Mouse (Mus musculus): ENCODE results near the gene AW011738. TPM values are rescaled to one million over a fixed set of nuclear protein-coding genes. Genes with fewer than 3 reads are reported as not detected.

Gene AW011738
- 1.3 and 2.0 TPM in 2 replicates for polyA plus RNA-seq (2016; fragmentation: Nextera tagmentation; extraction: Ambion mirVana)

DNA sequence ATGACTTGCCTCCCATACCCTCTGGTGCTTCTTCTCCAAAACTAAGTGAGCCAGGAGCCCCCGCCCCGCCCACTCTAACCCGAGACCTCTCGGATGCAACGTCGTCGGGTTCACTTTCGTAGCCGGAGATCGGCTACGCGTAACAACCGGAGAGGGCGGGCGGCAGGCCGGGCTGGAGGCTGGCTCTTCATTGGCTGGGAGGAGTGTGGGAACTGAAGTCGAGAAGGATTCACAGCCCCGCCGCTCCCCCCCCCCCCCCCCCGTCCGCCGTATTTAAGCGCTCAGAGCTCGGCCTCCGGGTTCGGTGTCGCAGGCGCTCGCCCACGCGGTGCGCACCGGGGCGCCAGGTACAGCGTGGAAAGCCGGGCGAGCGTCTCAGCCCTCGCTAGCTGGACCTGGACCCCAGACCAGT, at the start of gene AW011738:
Gene AW011738, plus strand, starts transcription at position 304 of the 412 bp plus-strand sequence.
- peak; percentile 93 for DNase-seq (ENCODE audit: low spot score)

DNA sequence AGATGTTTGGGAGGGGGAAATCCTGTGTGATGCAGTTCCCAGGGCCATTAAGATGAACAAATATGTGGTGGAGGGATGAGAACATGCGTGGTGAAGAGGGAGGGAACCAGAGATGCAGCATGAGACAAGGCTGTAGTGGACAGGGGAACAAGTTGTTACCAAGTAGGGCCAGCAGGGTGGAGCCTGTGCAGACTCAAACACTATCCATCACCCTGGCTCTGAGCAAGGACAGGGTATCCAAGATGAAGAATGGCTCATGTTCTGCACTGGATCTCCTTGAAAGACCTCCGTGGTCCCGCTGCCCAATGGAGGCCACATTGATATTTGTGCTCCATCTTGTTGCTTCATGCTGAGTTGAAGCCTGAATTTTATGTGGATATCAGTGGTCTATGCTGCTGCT, 48.3 kb upstream of the AW011738 start:
- Histone ChIP-seq H3K4me1 (no peaks in the 10 kb centered on the region), H3K4me3 (no peak overlapping the region), H3K27me3 (ENCODE audit: insufficient read depth, poor library complexity, severe bottlenecking) (no peaks in the 10 kb centered on the region), H3K9me3 (peaks cover 16% of the 10 kb centered on the region), H3K27ac (no peak overlapping the region), H3K36me3 (no peaks in the 10 kb centered on the region)
- WGBS, result 94% methylated on average over 3 of the region's 3 CpGs
- DNase-seq (ENCODE audit: low spot score), result peak; percentile 68

More for the DNA sequence above, at the start of gene AW011738:
- Histone ChIP-seq H3K27ac (peak within 1 kb of the TSS; percentile 89), H3K27me3 (ENCODE audit: insufficient read depth, poor library complexity, severe bottlenecking) (peaks cover 20% of the 10 kb centered on the region), H3K4me3 (peak within 1 kb of the TSS; percentile 76), H3K9me3 (no peaks in the 10 kb centered on the region), H3K36me3 (no peaks in the 10 kb centered on the region), H3K4me1 (peaks cover 22% of the 10 kb centered on the region)
- WGBS, result under 1% methylated on average over 33 of the region's 39 CpGs

DNA sequence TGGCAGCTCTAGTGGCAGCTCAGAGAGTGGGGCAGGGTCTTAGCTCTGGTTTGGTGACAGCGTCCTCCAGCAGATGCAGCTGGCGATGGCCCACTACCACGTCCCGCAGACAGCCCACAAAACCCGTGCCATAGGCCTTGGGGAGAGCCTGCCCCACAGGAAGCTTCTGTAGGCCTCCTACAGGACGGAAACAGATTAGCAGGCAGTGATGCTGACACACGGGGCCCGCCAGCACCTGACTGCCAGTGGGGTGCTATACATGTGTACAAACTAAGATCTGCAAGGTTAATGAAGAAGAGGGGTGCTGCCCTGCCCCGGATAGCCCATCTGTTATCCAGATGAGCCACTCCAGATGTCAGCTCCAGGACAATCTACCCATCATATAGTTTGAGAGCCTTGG, 36.6 kb upstream of the AW011738 start:
- DNase-seq (ENCODE audit: low spot score), result no peak
- WGBS, result 92% methylated on average over 9 of the region's 9 CpGs
- no peaks in the 10 kb centered on the region for H3K4me1 ChIP-seq
- no peaks in the 10 kb centered on the region for H3K27me3 ChIP-seq (ENCODE audit: insufficient read depth, poor library complexity, severe bottlenecking)
- H3K27ac ChIP-seq, result no peak overlapping the region
- H3K9me3 ChIP-seq, result peaks cover 11% of the 10 kb centered on the region
- no peak overlapping the region for H3K4me3 ChIP-seq
- peaks cover 97% of the 10 kb centered on the region for H3K36me3 ChIP-seq

DNA sequence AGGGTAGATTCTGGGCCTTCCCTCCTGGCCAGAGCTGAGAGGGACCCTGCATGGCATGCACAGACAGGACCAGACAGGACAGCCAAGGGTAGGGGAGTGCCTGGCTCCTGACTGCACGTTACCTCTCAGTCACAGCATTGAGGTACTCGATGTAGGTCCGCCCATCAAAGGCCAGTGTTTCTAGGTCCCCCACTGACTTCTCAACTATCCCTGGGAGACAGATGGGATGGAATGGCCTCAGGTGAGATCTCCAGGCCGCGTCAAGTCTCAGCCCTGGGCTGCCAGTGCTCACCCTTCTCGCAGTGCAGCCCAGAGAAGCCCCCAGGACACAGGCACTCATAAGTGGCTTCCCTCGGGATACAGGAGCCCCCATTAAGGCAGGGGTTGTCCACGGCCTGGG, 34.5 kb upstream of the AW011738 start:
- Histone ChIP-seq H3K9me3 (no peaks in the 10 kb centered on the region), H3K27me3 (ENCODE audit: insufficient read depth, poor library complexity, severe bottlenecking) (no peaks in the 10 kb centered on the region), H3K4me3 (no peak overlapping the region), H3K4me1 (no peaks in the 10 kb centered on the region), H3K27ac (no peak overlapping the region), H3K36me3 (peaks cover 100% of the 10 kb centered on the region)
- WGBS, result 90% methylated on average over 8 of the region's 8 CpGs
- no peak for DNase-seq (ENCODE audit: low spot score)

DNA sequence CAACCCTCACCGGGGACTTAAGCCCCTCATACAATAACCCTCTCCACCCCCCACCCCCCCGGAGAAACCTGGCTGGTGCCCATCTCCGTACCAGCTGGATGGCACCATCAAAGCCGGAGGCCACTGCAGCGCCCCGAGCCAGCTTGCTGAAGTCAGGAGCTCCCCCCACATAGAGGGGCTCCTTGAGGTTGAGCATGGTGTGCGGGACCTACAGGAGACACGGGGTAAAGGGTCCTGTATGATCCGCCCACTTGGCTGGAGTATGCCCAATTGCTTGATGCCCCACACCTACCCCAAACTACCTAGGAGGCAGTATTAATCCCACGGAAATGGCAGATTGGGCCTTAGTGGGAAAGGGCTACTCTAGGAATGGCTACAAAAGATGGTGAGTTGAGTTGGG, 34.0 kb upstream of the AW011738 start:
- no peaks in the 10 kb centered on the region for H3K9me3 ChIP-seq
- H3K4me3 ChIP-seq, result no peak overlapping the region
- H3K27me3 ChIP-seq (ENCODE audit: insufficient read depth, poor library complexity, severe bottlenecking), result no peaks in the 10 kb centered on the region
- 95% methylated on average over 10 of the region's 10 CpGs for WGBS
- DNase-seq (ENCODE audit: low spot score), result no peak
- H3K36me3 ChIP-seq, result peaks cover 100% of the 10 kb centered on the region
- H3K4me1 ChIP-seq, result no peaks in the 10 kb centered on the region
- no peak overlapping the region for H3K27ac ChIP-seq

DNA sequence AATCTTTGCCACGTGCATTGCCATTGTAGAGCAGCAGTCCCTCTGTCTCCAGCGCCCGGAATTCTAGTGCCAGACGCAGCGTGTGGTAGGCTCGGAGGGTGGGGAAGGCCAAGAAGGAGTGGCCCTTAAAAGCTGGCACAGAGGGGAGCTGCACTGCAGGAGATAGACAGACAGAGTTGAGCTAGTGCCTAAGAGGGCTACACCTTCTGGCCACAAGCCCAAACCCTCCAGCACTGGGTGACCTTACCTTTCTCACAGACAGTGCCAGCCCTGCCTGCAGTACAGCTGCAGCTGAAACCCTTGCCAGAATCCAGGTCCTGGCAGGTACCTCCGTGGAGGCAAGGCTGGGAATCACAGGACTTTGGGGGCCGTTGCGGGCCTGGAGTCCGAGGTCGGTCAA, 31.3 kb upstream of the AW011738 start:
- no peaks in the 10 kb centered on the region for H3K4me1 ChIP-seq
- no peak for DNase-seq (ENCODE audit: low spot score)
- H3K4me3 ChIP-seq, result no peak overlapping the region
- WGBS, result 97% methylated on average over 11 of the region's 11 CpGs
- peaks cover 99% of the 10 kb centered on the region for H3K36me3 ChIP-seq
- H3K27ac ChIP-seq, result no peak overlapping the region
- H3K9me3 ChIP-seq, result no peaks in the 10 kb centered on the region
- H3K27me3 ChIP-seq (ENCODE audit: insufficient read depth, poor library complexity, severe bottlenecking), result no peaks in the 10 kb centered on the region

DNA sequence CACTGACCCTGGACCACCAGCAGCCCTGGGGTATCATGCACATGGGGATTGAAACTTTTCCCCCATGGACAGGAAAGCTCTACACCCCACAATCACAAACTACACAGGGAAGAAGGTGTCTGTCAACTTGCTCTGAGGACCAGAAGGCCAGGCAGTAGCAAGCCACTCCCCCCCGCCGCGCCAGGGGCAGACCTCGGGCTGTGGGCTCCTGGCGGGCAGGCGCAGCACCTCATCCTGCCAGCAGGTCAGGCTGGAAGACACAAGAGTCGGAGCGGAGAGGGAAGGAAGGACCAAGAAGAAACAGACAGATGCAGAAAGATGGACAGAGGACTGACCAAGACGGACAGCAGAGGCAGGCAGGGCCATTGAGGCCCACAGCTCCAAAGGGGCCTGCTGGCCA, 25.5 kb upstream of the AW011738 start:
- H3K4me3 ChIP-seq, result no peak overlapping the region
- H3K27me3 ChIP-seq (ENCODE audit: insufficient read depth, poor library complexity, severe bottlenecking), result no peaks in the 10 kb centered on the region
- 87% methylated on average over 9 of the region's 9 CpGs for WGBS
- DNase-seq (ENCODE audit: low spot score), result no peak
- no peaks in the 10 kb centered on the region for H3K9me3 ChIP-seq
- H3K27ac ChIP-seq, result no peak overlapping the region
- no peaks in the 10 kb centered on the region for H3K4me1 ChIP-seq
- peaks cover 88% of the 10 kb centered on the region for H3K36me3 ChIP-seq

DNA sequence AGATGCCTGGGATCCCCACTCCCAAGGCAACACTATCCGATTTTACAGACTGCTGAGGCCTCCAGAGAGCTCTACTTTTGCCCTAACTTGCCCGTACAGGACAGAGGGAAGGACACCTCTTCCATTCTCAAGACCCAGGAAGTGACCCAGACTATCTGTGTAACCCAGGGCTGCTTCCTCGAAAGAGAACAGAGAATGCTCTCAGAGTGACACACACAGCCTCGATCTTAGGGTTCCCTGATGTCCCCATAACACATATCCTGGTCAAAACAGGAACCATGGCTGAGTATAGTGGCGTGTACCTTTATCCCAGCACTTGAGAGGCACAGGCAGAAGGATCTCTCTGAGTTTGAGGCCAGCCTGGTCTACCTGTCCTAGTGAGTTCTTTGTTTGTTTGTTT, 19.4 kb upstream of the AW011738 start:
- Histone ChIP-seq H3K4me3 (no peak overlapping the region), H3K36me3 (peaks cover 51% of the 10 kb centered on the region), H3K27ac (no peak overlapping the region), H3K27me3 (ENCODE audit: insufficient read depth, poor library complexity, severe bottlenecking) (no peaks in the 10 kb centered on the region), H3K4me1 (peaks cover 42% of the 10 kb centered on the region), H3K9me3 (no peaks in the 10 kb centered on the region)
- DNase-seq (ENCODE audit: low spot score), result no peak
- WGBS, result 74% methylated on average over 5 of the region's 5 CpGs

DNA sequence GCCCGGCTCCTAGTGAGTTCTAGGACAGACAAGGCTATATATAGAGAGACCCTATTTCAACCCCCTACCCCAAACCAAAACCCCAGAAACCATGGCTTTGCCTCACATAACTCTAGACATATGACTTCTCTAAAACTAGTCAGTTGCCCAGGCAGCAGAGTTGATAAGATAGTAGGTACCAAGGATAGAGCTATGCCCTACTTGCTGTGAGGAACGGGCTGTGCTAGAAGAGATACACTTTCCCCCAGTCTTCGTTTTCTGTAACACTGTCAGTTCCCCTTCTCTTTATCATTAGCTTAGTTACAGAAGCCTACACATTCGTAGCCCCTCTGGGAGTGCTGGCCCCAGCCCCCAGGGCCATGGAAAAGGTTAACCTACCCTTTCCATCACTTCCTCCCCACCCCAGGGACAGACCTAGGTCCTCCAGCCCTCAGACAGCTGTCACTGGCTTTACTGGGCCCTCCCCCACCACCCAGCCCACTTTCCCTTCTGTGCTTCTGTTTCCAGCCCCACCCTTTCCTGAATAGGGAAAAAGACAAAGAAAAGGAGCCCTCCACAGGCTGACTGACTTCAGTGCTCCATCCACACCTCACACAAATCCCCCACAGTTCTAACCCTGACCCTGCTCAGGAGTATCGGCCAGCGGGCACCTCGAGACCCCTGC, 18.7 kb upstream of the AW011738 start:
- DNase-seq (ENCODE audit: low spot score), result no peak
- H3K27ac ChIP-seq, result 0 out of 2 replicates have a peak overlapping the region, but pooled peaks have one; percentile 45
- no peaks in the 10 kb centered on the region for H3K27me3 ChIP-seq (ENCODE audit: insufficient read depth, poor library complexity, severe bottlenecking)
- H3K9me3 ChIP-seq, result no peaks in the 10 kb centered on the region
- WGBS, result 65% methylated on average over 7 of the region's 7 CpGs
- H3K4me1 ChIP-seq, result peaks cover 49% of the 10 kb centered on the region
- H3K4me3 ChIP-seq, result 0 out of 2 replicates have a peak overlapping the region, but pooled peaks have one; percentile 57
- peaks cover 44% of the 10 kb centered on the region for H3K36me3 ChIP-seq

DNA sequence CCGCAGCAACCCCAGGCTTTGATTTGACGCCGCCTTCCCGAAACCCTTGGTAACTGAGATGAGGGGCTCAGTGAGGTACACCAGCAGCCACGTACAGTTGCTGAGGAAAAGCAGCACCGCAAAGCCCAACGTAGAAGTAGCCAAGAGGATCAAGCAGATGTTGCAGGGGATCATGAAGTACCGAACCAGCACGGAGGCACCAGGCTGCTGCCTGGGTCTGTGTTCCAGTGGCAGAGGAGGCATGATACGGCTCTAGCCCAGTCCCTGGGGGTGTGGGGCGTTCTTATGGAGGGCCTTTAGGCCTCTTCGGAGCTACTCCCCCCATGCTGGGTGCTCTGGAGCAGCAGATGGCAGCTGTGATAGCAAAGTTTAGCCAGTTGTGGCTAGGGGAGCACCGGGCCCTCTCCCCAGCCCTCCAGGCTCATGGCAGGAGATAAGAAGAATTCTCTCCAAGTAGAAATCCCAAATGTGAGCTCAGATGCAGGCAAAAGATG, 17.6 kb upstream of the AW011738 start:
- no peaks in the 10 kb centered on the region for H3K27me3 ChIP-seq (ENCODE audit: insufficient read depth, poor library complexity, severe bottlenecking)
- peak overlapping the region; percentile 80 for H3K27ac ChIP-seq
- 62% methylated on average over 13 of the region's 13 CpGs for WGBS
- H3K9me3 ChIP-seq, result no peaks in the 10 kb centered on the region
- H3K4me3 ChIP-seq, result peak overlapping the region; percentile 57
- peaks cover 47% of the 10 kb centered on the region for H3K36me3 ChIP-seq
- peaks cover 60% of the 10 kb centered on the region for H3K4me1 ChIP-seq
- no peak for DNase-seq (ENCODE audit: low spot score)

DNA sequence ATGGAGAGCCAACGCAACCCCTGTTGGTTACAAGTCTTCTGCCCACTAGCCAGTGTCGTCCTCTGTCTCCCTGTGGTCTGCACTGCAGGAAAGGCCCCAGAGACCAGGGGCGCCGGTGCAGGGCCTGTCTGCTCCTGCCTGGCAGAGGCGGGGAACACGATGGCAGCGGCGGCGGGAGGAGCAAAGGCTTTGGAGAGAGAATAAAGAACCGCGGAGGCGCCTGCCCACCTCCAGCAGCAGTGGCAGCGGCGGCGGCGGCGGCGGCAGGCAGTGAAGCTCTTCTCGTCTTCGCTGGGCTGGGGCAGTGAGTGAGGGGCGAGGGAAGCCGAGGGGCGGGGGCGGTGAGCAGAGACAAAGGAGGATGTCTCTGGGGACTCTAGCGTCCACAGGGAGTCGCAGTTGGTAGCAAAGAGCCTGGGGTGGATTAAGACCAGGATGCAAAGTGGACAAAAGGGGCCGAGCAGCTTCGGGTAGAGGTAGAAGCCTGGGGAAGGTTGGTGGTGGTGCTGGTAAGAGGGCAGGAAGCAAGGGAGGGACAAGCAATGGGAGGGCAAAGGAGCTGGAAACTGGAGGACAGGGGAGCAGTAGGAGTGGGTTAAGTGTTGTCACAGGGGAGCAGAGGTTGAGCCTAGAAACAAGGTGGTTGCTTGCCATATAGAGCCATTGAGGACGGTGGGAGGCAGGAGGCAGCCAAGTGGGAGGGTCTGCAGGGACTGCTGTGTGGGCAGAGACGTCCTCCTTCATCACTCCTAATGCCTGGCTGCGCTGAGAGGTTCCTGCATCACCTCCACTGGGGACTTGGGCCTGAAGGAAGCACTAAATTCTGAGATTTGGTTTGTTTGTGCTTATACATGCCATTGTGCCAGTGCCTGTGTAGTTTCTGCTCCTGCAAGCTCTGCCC, 16.9 kb upstream of the AW011738 start:
- Histone ChIP-seq H3K27me3 (ENCODE audit: insufficient read depth, poor library complexity, severe bottlenecking) (no peaks in the 10 kb centered on the region), H3K9me3 (no peaks in the 10 kb centered on the region), H3K4me1 (peaks cover 67% of the 10 kb centered on the region), H3K4me3 (peak overlapping the region; percentile 57), H3K36me3 (peaks cover 54% of the 10 kb centered on the region), H3K27ac (peak overlapping the region; percentile 80)
- WGBS, result 10% methylated on average over 31 of the region's 31 CpGs
- no peak for DNase-seq (ENCODE audit: low spot score)

DNA sequence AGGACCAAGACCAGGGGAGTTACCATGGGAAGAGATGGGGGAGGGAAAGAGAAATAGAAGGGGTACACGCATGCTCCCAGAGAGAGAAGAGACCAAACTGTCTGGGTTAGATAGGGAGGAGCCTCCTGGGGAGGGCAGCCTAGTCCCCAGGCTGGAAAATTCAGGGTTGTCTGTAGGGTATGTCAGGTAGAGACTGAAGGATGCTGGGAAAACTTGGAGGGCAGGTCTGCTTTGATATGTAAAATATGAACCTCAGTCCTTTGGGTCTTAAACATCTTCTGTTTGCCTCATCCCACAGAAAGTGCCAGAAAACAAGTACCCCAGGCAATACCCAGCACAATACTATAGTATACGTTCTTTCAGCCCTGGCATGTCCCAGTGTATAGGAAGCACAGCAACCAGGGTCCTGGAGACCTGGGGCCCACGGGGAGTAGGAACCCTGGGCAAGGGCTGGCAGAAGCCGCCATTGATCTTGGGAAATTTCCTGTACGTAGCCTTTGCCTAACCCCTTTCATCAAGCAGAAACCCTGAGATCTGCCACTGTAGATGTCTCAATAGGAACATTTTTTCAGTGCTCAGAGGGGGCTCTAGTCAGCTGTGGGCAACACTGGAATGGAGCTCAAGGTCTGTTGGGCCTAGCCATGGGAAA, 14.8 kb upstream of the AW011738 start:
- Histone ChIP-seq H3K27ac (peak overlapping the region; percentile 83), H3K36me3 (peaks cover 51% of the 10 kb centered on the region), H3K4me1 (peaks cover 82% of the 10 kb centered on the region), H3K9me3 (no peaks in the 10 kb centered on the region), H3K4me3 (peak overlapping the region; percentile 34; the same call in 1 of the 2 replicates), H3K27me3 (ENCODE audit: insufficient read depth, poor library complexity, severe bottlenecking) (no peaks in the 10 kb centered on the region)
- no peak for DNase-seq (ENCODE audit: low spot score)
- WGBS, result 54% methylated on average over 5 of the region's 5 CpGs

Measured in heart, embryonic 10.5 days (tissue).